ENCODE assay signal across 11 mouse cellular contexts in genomic region chr19:4559011-4559410, GRCm38 (mm10). TPM values are rescaled to one million over a fixed set of nuclear protein-coding genes. Genes with fewer than 3 reads are reported as not detected.
A peak's percentile ranks its signal among the peaks of the same experiment; 100 is the strongest.
DNase-seq lines count a peak whose midpoint lies in the region; ATAC-seq and TF ChIP-seq lines count a peak whose summit lies in the region.
"Had no signal": no experiment of that assay in that cellular context is flagged by ENCODE, and none has a peak within 500 bp of the region (broad histone marks: within the 10 kb centered on the region; RNA-seq: fewer than 3 reads in every experiment).

No protein-coding gene starts in this region.

- no peak overlapping the region for H3K4me2 ChIP-seq in forebrain, embryonic 15.5 days (replicated peaks)
- H3K4me2 ChIP-seq in forebrain, embryonic 13.5 days, result no peak overlapping the region
- no peak overlapping the region; the same call in 1 of the 2 replicates for H3K4me2 ChIP-seq in lung, embryonic 14.5 days
- H3K4me2 ChIP-seq in liver, embryonic 13.5 days, result peak overlapping the region; percentile 72
- H3K4me2 ChIP-seq in stomach, postnatal 0 days (replicated peaks; ENCODE audit: low read depth), result no peak overlapping the region
- H3K4me2 ChIP-seq: embryonic facial prominence, embryonic 12.5 days had no signal

- H3K36me3 ChIP-seq in forebrain, embryonic 15.5 days, result no peaks in the 10 kb centered on the region
- no peaks in the 10 kb centered on the region for H3K36me3 ChIP-seq in forebrain, embryonic 13.5 days (ENCODE audit: poor library complexity, severe bottlenecking)
- no peaks in the 10 kb centered on the region for H3K36me3 ChIP-seq in lung, embryonic 14.5 days (ENCODE audit: insufficient read depth)
- no peaks in the 10 kb centered on the region for H3K36me3 ChIP-seq in liver, embryonic 13.5 days
- H3K36me3 ChIP-seq in stomach, postnatal 0 days (ENCODE audit: control insufficient read depth, insufficient read depth, low read length), result no peaks in the 10 kb centered on the region
- H3K36me3 ChIP-seq: embryonic facial prominence, embryonic 12.5 days had no signal

- H3K9ac ChIP-seq in forebrain, embryonic 15.5 days (replicated peaks), result no peak overlapping the region
- H3K9ac ChIP-seq in forebrain, embryonic 13.5 days, result no peak overlapping the region
- H3K9ac ChIP-seq in lung, embryonic 14.5 days, result no peak overlapping the region
- peak overlapping the region; percentile 81 for H3K9ac ChIP-seq in liver, embryonic 13.5 days
- H3K9ac ChIP-seq in stomach, postnatal 0 days (ENCODE audit: low read length), result no peak overlapping the region; the same call in 1 of the 2 replicates
- H3K9ac ChIP-seq: embryonic facial prominence, embryonic 12.5 days had no signal

- H3K27me3 ChIP-seq in forebrain, embryonic 15.5 days, result no peaks in the 10 kb centered on the region
- H3K27me3 ChIP-seq in forebrain, embryonic 13.5 days, result no peaks in the 10 kb centered on the region
- H3K27me3 ChIP-seq in lung, embryonic 14.5 days (ENCODE audit: insufficient read depth, low read length), result no peaks in the 10 kb centered on the region
- H3K27me3 ChIP-seq in liver, embryonic 13.5 days, result no peaks in the 10 kb centered on the region
- no peaks in the 10 kb centered on the region for H3K27me3 ChIP-seq in stomach, postnatal 0 days (ENCODE audit: control insufficient read depth, insufficient read depth, low read length)
- H3K27me3 ChIP-seq: embryonic facial prominence, embryonic 12.5 days had no signal

- H3K4me1 ChIP-seq in forebrain, embryonic 15.5 days, result peaks cover 24% of the 10 kb centered on the region
- peaks cover 22% of the 10 kb centered on the region for H3K4me1 ChIP-seq in forebrain, embryonic 13.5 days
- H3K4me1 ChIP-seq in lung, embryonic 14.5 days (ENCODE audit: insufficient read depth), result no peaks in the 10 kb centered on the region
- peaks cover 6% of the 10 kb centered on the region for H3K4me1 ChIP-seq in lung, adult 2 months (ENCODE audit: control insufficient read depth, insufficient read depth, low read length)
- peaks cover 100% of the 10 kb centered on the region for H3K4me1 ChIP-seq in liver, embryonic 13.5 days (replicated peaks)
- 0 out of 2 replicates have a peak, but pooled peaks cover 2% of the 10 kb centered on the region for H3K4me1 ChIP-seq in stomach, postnatal 0 days (replicated peaks; ENCODE audit: control insufficient read depth, insufficient read depth)

- no peak for TF ChIP-seq CTCF in lung, embryonic 14.5 days (IDR thresholded peaks at IDR 0.05; ENCODE audit: low read depth)
- no peak for TF ChIP-seq CTCF in lung, adult 2 months (IDR thresholded peaks at IDR 0.05; ENCODE audit: insufficient read depth, low read length)
- TF ChIP-seq CTCF in stomach, postnatal 0 days (IDR thresholded peaks at IDR 0.05; ENCODE audit: low read depth), result no peak

- no peaks in the 10 kb centered on the region for H3K9me3 ChIP-seq in forebrain, embryonic 15.5 days
- H3K9me3 ChIP-seq in forebrain, embryonic 13.5 days (replicated peaks), result no peaks in the 10 kb centered on the region
- no peaks in the 10 kb centered on the region for H3K9me3 ChIP-seq in lung, embryonic 14.5 days (ENCODE audit: low read depth, low read length)
- H3K9me3 ChIP-seq in liver, embryonic 13.5 days (replicated peaks), result no peaks in the 10 kb centered on the region
- no peaks in the 10 kb centered on the region for H3K9me3 ChIP-seq in stomach, postnatal 0 days (ENCODE audit: control insufficient read depth, low read length)
- H3K9me3 ChIP-seq: embryonic facial prominence, embryonic 12.5 days had no signal

- no peak for ATAC-seq in forebrain, embryonic 15.5 days (replicated peaks)
- ATAC-seq in forebrain, embryonic 13.5 days, result no peak
- no peak for ATAC-seq in lung, embryonic 14.5 days (ENCODE audit: insufficient read depth)
- peak; percentile 65 for ATAC-seq in liver, embryonic 13.5 days (ENCODE audit: low read depth)
- no peak for ATAC-seq in stomach, postnatal 0 days (ENCODE audit: low FRiP score, low TSS enrichment)

- peak overlapping the region; percentile 66 for H3K27ac ChIP-seq in forebrain, embryonic 15.5 days (replicated peaks)
- H3K27ac ChIP-seq in forebrain, embryonic 13.5 days, result no peak overlapping the region
- peak overlapping the region; percentile 54; the same call in 1 of the 2 replicates for H3K27ac ChIP-seq in lung, embryonic 14.5 days (ENCODE audit: low read depth)
- H3K27ac ChIP-seq in liver, embryonic 13.5 days, result peak overlapping the region; percentile 100
- H3K27ac ChIP-seq in stomach, postnatal 0 days (replicated peaks), result peak overlapping the region; percentile 4; the same call in 1 of the 2 replicates
- H3K27ac ChIP-seq: embryonic facial prominence, embryonic 12.5 days had no signal

- no peak for TF ChIP-seq POLR2A in lung, adult 2 months (IDR thresholded peaks at IDR 0.05; ENCODE audit: borderline replicate concordance, extremely low read depth, low read depth, low read length)

- no peak overlapping the region for H3K4me3 ChIP-seq in forebrain, embryonic 15.5 days
- H3K4me3 ChIP-seq in forebrain, embryonic 13.5 days, result no peak overlapping the region
- H3K4me3 ChIP-seq in lung, embryonic 14.5 days (ENCODE audit: low read depth, low read length), result no peak overlapping the region
- H3K4me3 ChIP-seq in lung, adult 2 months (replicated peaks; ENCODE audit: extremely low read depth, low read depth, low read length), result no peak overlapping the region
- H3K4me3 ChIP-seq in liver, embryonic 13.5 days (replicated peaks), result peak overlapping the region; percentile 52
- H3K4me3 ChIP-seq in stomach, postnatal 0 days (ENCODE audit: low read depth, low read length), result no peak overlapping the region
- H3K4me3 ChIP-seq: embryonic facial prominence, embryonic 12.5 days had no signal

- no peak for DNase-seq in lung, embryonic 14.5 days
- no peak for DNase-seq in lung, adult 2 months
- DNase-seq in liver, embryonic 13.5 days, result no peak
- no peak for DNase-seq in stomach, postnatal 0 days (ENCODE audit: low spot score)
- DNase-seq in adrenal gland, postnatal 10 days, result no peak
- no peak for DNase-seq in embryo, embryonic 10.5 days (ENCODE audit: low spot score)
- DNase-seq: lung, postnatal 4 days had no signal

- no peak for TF ChIP-seq EP300 in stomach, postnatal 0 days (optimal IDR thresholded peaks at IDR 0.05)

- 66% methylated on average over 3 of the region's 3 CpGs for WGBS in forebrain, embryonic 15.5 days
- 72% methylated on average over 3 of the region's 3 CpGs for WGBS in forebrain, embryonic 13.5 days
- WGBS in lung, embryonic 14.5 days, result 44% methylated on average over 3 of the region's 3 CpGs
- 41% methylated on average over 3 of the region's 3 CpGs for WGBS in lung, adult 2 months
- 24% methylated on average over 3 of the region's 3 CpGs for WGBS in liver, embryonic 13.5 days (ENCODE audit: insufficient replicate concordance)
- 37% methylated on average over 3 of the region's 3 CpGs for WGBS in stomach, postnatal 0 days

RNA-seq across cellular contexts. Expression of gene Pcx, which starts 48.7 kb away (rescaled TPM):
- 26.8 and 28.4 TPM in 2 replicates for polyA plus RNA-seq in forebrain, embryonic 15.5 days (2015; fragmentation: Nextera tagmentation; extraction: Ambion mirVana)
- polyA plus RNA-seq in forebrain, embryonic 13.5 days (2015; fragmentation: Nextera tagmentation; extraction: Ambion mirVana), result 15.9 and 17.3 TPM in 2 replicates
- polyA plus RNA-seq in lung, embryonic 14.5 days (2014; fragmentation: Nextera tagmentation; extraction: Ambion mirVana), result 12.7 and 14.0 TPM in 2 replicates
- 52.7 and 62.6 TPM in 2 replicates for polyA plus RNA-seq in lung, adult 2 months (2012; rRNA removed)
- 31.4 and 35.1 TPM in 2 replicates for polyA plus RNA-seq in liver, embryonic 13.5 days (2015; fragmentation: Nextera tagmentation; extraction: Ambion mirVana)
- polyA plus RNA-seq in stomach, postnatal 0 days (2015; fragmentation: Nextera tagmentation; extraction: Ambion mirVana), result 28.9 and 33.9 TPM in 2 replicates
- 100 to 1,000 TPM; 330 to 427 TPM for total RNA-seq in adrenal gland, postnatal 10 days (2021)

RNA-seq across cellular contexts. Expression of gene Lrfn4, which starts 56.5 kb away (rescaled TPM):
- 10.9 and 11.7 TPM in 2 replicates for polyA plus RNA-seq in forebrain, embryonic 15.5 days (2015; fragmentation: Nextera tagmentation; extraction: Ambion mirVana)
- polyA plus RNA-seq in forebrain, embryonic 13.5 days (2015; fragmentation: Nextera tagmentation; extraction: Ambion mirVana), result 7.5 and 7.9 TPM in 2 replicates
- 10.0 and 10.1 TPM in 2 replicates for polyA plus RNA-seq in lung, embryonic 14.5 days (2014; fragmentation: Nextera tagmentation; extraction: Ambion mirVana)
- polyA plus RNA-seq in lung, adult 2 months (2012; rRNA removed), result 24.6 and 28.8 TPM in 2 replicates
- polyA plus RNA-seq in liver, embryonic 13.5 days (2015; fragmentation: Nextera tagmentation; extraction: Ambion mirVana), result 0.43 and 0.59 TPM in 2 replicates
- polyA plus RNA-seq in stomach, postnatal 0 days (2015; fragmentation: Nextera tagmentation; extraction: Ambion mirVana), result 4.3 and 5.0 TPM in 2 replicates
- total RNA-seq in adrenal gland, postnatal 10 days (2021), result 10 to 100 TPM in 1 of 2 experiments, 1 to 10 TPM in 1; 7.3 to 10.2 TPM
- total RNA-seq: neutrophil, adult 5-6 weeks had no signal
